12 mouse cellular contexts compared by ENCODE assay signal in the genomic region with DNA sequence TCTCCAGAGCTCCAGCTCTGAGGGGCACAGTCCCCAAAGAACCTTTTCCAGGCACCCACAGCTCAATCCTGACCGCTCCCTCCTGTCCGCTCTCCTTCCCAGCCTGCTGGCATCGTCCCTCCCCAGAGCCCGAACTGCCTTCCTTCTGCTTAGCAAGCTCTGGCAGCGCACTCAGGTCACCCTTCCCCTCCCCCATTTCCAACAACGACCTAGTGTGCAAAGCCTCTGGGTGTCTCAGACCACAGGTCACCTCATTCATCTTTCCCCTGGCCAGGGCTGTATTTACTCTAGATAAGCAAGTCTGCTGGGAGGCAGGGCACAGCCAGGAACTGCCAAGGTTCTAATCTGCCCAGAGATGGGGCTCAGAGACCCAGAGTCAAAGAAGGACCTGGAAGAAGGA. TPM values are rescaled to one million over a fixed set of nuclear protein-coding genes. Genes with fewer than 3 reads are reported as not detected.
DNase-seq lines count a peak whose midpoint lies in the region; ATAC-seq and TF ChIP-seq lines count a peak whose summit lies in the region.
"Had no signal": no experiment of that assay in that cellular context is flagged by ENCODE, and none has a peak within 500 bp of the region (broad histone marks: within the 10 kb centered on the region; RNA-seq: fewer than 3 reads in every experiment).

No protein-coding gene starts in this region.

- peaks cover 8% of the 10 kb centered on the region; the same call in 1 of the 2 replicates for H3K4me1 ChIP-seq in lung, adult 2 months (ENCODE audit: control insufficient read depth, insufficient read depth, low read length)
- peaks cover 64% of the 10 kb centered on the region for H3K4me1 ChIP-seq in heart, embryonic 15.5 days (replicated peaks)
- H3K4me1 ChIP-seq in liver, embryonic 16.5 days (ENCODE audit: control insufficient read depth, low read depth, low read length), result peaks cover 12% of the 10 kb centered on the region
- H3K4me1 ChIP-seq in stomach, postnatal 0 days (replicated peaks; ENCODE audit: control insufficient read depth, insufficient read depth), result peaks cover 17% of the 10 kb centered on the region
- H3K4me1 ChIP-seq in forebrain, embryonic 10.5 days, result peaks cover 16% of the 10 kb centered on the region; the same call in 1 of the 2 replicates
- H3K4me1 ChIP-seq in kidney, adult 2 months (ENCODE audit: control insufficient read depth, insufficient read depth, low read length), result no peaks in the 10 kb centered on the region; the same call in 1 of the 2 replicates

- no peak for TF ChIP-seq EP300 in stomach, postnatal 0 days (optimal IDR thresholded peaks at IDR 0.05)

- TF ChIP-seq CTCF in lung, adult 2 months (IDR thresholded peaks at IDR 0.05; ENCODE audit: insufficient read depth, low read length), result no peak
- TF ChIP-seq CTCF in stomach, postnatal 0 days (IDR thresholded peaks at IDR 0.05; ENCODE audit: low read depth), result no peak
- TF ChIP-seq CTCF in kidney, adult 2 months (conservative IDR thresholded peaks at IDR 0.05; ENCODE audit: insufficient read depth, insufficient read length, low read depth, low read length), result no peak

- peak overlapping the region; percentile 89 for H3K27ac ChIP-seq in heart, embryonic 15.5 days
- H3K27ac ChIP-seq in liver, embryonic 16.5 days (ENCODE audit: low read length), result no peak overlapping the region
- H3K27ac ChIP-seq in stomach, postnatal 0 days (replicated peaks), result peak overlapping the region; percentile 91
- H3K27ac ChIP-seq in forebrain, embryonic 10.5 days, result no peak overlapping the region
- H3K27ac ChIP-seq in kidney, adult 2 months (ENCODE audit: insufficient read depth, low read depth, low read length), result no peak overlapping the region
- H3K27ac ChIP-seq: neural tube, embryonic 13.5 days had no signal

- 23% methylated on average over 6 of the region's 6 CpGs for WGBS in lung, adult 2 months
- 13% methylated on average over 6 of the region's 6 CpGs for whole genome bisulfite sequencing in heart, embryonic 15.5 days
- 39% methylated on average over 6 of the region's 6 CpGs for WGBS in liver, embryonic 16.5 days (ENCODE audit: insufficient replicate concordance)
- 34% methylated on average over 6 of the region's 6 CpGs for WGBS in stomach, postnatal 0 days
- WGBS in forebrain, embryonic 10.5 days, result 49% methylated on average over 6 of the region's 6 CpGs
- 58% methylated on average over 6 of the region's 6 CpGs for WGBS in kidney, adult 2 months

- H3K4me3 ChIP-seq in lung, adult 2 months (replicated peaks; ENCODE audit: extremely low read depth, low read depth, low read length), result no peak overlapping the region
- no peak overlapping the region for H3K4me3 ChIP-seq in heart, embryonic 15.5 days
- no peak overlapping the region for H3K4me3 ChIP-seq in liver, embryonic 16.5 days (ENCODE audit: low read depth, low read length)
- H3K4me3 ChIP-seq in stomach, postnatal 0 days (ENCODE audit: low read depth, low read length), result no peak overlapping the region
- H3K4me3 ChIP-seq in forebrain, embryonic 10.5 days, result no peak overlapping the region
- H3K4me3 ChIP-seq in kidney, adult 2 months (ENCODE audit: insufficient read depth, low read depth, low read length), result no peak overlapping the region
- H3K4me3 ChIP-seq: neural tube, embryonic 13.5 days had no signal

- no peak for TF ChIP-seq POLR2A in lung, adult 2 months (IDR thresholded peaks at IDR 0.05; ENCODE audit: borderline replicate concordance, extremely low read depth, low read depth, low read length)
- TF ChIP-seq POLR2A in kidney, adult 2 months (IDR thresholded peaks at IDR 0.05; ENCODE audit: low read depth, low read length), result no peak

- no peak for ATAC-seq in heart, embryonic 15.5 days (replicated peaks; ENCODE audit: insufficient number of reproducible peaks, insufficient read depth, low FRiP score, low read depth)
- ATAC-seq in liver, embryonic 16.5 days (ENCODE audit: low read depth), result peak; percentile 70
- peak; percentile 83 for ATAC-seq in stomach, postnatal 0 days (ENCODE audit: low FRiP score, low TSS enrichment)
- ATAC-seq: forebrain, embryonic 16.5 days had no signal

- DNase-seq in lung, adult 18-20 months, result peak; percentile 35 to 38
- DNase-seq in lung, adult 2 months, result no peak
- DNase-seq in stomach, postnatal 0 days (ENCODE audit: low spot score), result peak; percentile 88
- no peak for DNase-seq in forebrain, embryonic 10.5 days (ENCODE audit: extremely low spot score, low spot score)
- DNase-seq in kidney, adult 2 months, result no peak
- DNase-seq in cerebellum, postnatal 4 days (ENCODE audit: low spot score in 2 of 2), result no peak
- DNase-seq: cerebellum, adult 11-12 months had no signal

- H3K9me3 ChIP-seq in heart, embryonic 15.5 days (replicated peaks), result no peaks in the 10 kb centered on the region
- H3K9me3 ChIP-seq in liver, embryonic 16.5 days (replicated peaks; ENCODE audit: control insufficient read depth, low read length), result no peaks in the 10 kb centered on the region
- no peaks in the 10 kb centered on the region for H3K9me3 ChIP-seq in stomach, postnatal 0 days (ENCODE audit: control insufficient read depth, low read length)
- no peaks in the 10 kb centered on the region for H3K9me3 ChIP-seq in forebrain, embryonic 10.5 days
- H3K9me3 ChIP-seq: neural tube, embryonic 13.5 days had no signal

- no peaks in the 10 kb centered on the region for H3K36me3 ChIP-seq in heart, embryonic 15.5 days
- no peaks in the 10 kb centered on the region for H3K36me3 ChIP-seq in liver, embryonic 16.5 days (ENCODE audit: control insufficient read depth, insufficient read depth)
- no peaks in the 10 kb centered on the region for H3K36me3 ChIP-seq in stomach, postnatal 0 days (ENCODE audit: control insufficient read depth, insufficient read depth, low read length)
- no peaks in the 10 kb centered on the region for H3K36me3 ChIP-seq in forebrain, embryonic 10.5 days (replicated peaks)
- no peaks in the 10 kb centered on the region for H3K36me3 ChIP-seq in kidney, adult 2 months (ENCODE audit: control insufficient read depth, insufficient read depth, low read length)
- H3K36me3 ChIP-seq: neural tube, embryonic 13.5 days had no signal

- 0 out of 2 replicates have a peak overlapping the region, but pooled peaks have one; percentile 6 for H3K4me2 ChIP-seq in heart, embryonic 15.5 days
- no peak overlapping the region for H3K4me2 ChIP-seq in liver, embryonic 16.5 days (ENCODE audit: low read depth, low read length)
- H3K4me2 ChIP-seq in stomach, postnatal 0 days (replicated peaks; ENCODE audit: low read depth), result peak overlapping the region; percentile 27; the same call in 1 of the 2 replicates
- H3K4me2 ChIP-seq: neural tube, embryonic 13.5 days had no signal

- H3K27me3 ChIP-seq in heart, embryonic 15.5 days, result no peaks in the 10 kb centered on the region
- H3K27me3 ChIP-seq in liver, embryonic 16.5 days (ENCODE audit: control insufficient read depth, insufficient read depth, low read depth, low read length), result no peaks in the 10 kb centered on the region
- no peaks in the 10 kb centered on the region for H3K27me3 ChIP-seq in stomach, postnatal 0 days (ENCODE audit: control insufficient read depth, insufficient read depth, low read length)
- H3K27me3 ChIP-seq in forebrain, embryonic 10.5 days (ENCODE audit: poor library complexity, severe bottlenecking), result peaks cover 42% of the 10 kb centered on the region
- no peaks in the 10 kb centered on the region for H3K27me3 ChIP-seq in kidney, adult 2 months (replicated peaks; ENCODE audit: control insufficient read depth, insufficient read depth, low read length)
- H3K27me3 ChIP-seq: CH12.LX had no signal

- H3K9ac ChIP-seq in heart, embryonic 15.5 days, result no peak overlapping the region
- H3K9ac ChIP-seq in liver, embryonic 16.5 days (ENCODE audit: low read depth, low read length), result no peak overlapping the region
- peak overlapping the region; percentile 45 for H3K9ac ChIP-seq in stomach, postnatal 0 days (ENCODE audit: low read length)
- H3K9ac ChIP-seq: neural tube, embryonic 13.5 days had no signal

RNA-seq across cellular contexts. Expression of gene Kcnk3, which starts 27.4 kb away (rescaled TPM):
- 85.5 and 98.7 TPM in 2 replicates for polyA plus RNA-seq in lung, adult 2 months (2012; rRNA removed)
- 16.5 and 27.5 TPM in 2 replicates for polyA plus RNA-seq in heart, embryonic 15.5 days (2015; fragmentation: Nextera tagmentation; extraction: Ambion mirVana)
- polyA plus RNA-seq in liver, embryonic 16.5 days (2015; fragmentation: Nextera tagmentation; extraction: Ambion mirVana), result 0.13 and 0.47 TPM in 2 replicates
- polyA plus RNA-seq in stomach, postnatal 0 days (2015; fragmentation: Nextera tagmentation; extraction: Ambion mirVana), result 11.1 and 13.8 TPM in 2 replicates
- 0.05 and 0.14 TPM in 2 replicates for polyA plus RNA-seq in forebrain, embryonic 10.5 days (2016; fragmentation: Nextera tagmentation; extraction: Ambion mirVana)
- polyA plus RNA-seq in kidney, adult 2 months (2012; rRNA removed), result 25.0 and 30.0 TPM in 2 replicates

RNA-seq across cellular contexts. Expression of gene Slc35f6, which starts 32.3 kb away (rescaled TPM):
- 82.9 and 97.2 TPM in 2 replicates for polyA plus RNA-seq in lung, adult 2 months (2012; rRNA removed)
- 22.2 and 28.2 TPM in 2 replicates for polyA plus RNA-seq in heart, embryonic 15.5 days (2015; fragmentation: Nextera tagmentation; extraction: Ambion mirVana)
- polyA plus RNA-seq in liver, embryonic 16.5 days (2015; fragmentation: Nextera tagmentation; extraction: Ambion mirVana), result 10.5 and 12.6 TPM in 2 replicates
- polyA plus RNA-seq in stomach, postnatal 0 days (2015; fragmentation: Nextera tagmentation; extraction: Ambion mirVana), result 30.6 and 35.6 TPM in 2 replicates
- 25.9 and 27.2 TPM in 2 replicates for polyA plus RNA-seq in forebrain, embryonic 10.5 days (2016; fragmentation: Nextera tagmentation; extraction: Ambion mirVana)
- polyA plus RNA-seq in kidney, adult 2 months (2012; rRNA removed), result 51.2 and 70.6 TPM in 2 replicates

RNA-seq across cellular contexts. Expression of gene Cenpa, which starts 51.2 kb away (rescaled TPM):
- polyA plus RNA-seq in lung, adult 2 months (2012; rRNA removed), result 12.2 and 13.8 TPM in 2 replicates
- polyA plus RNA-seq in heart, embryonic 15.5 days (2015; fragmentation: Nextera tagmentation; extraction: Ambion mirVana), result 210 and 218 TPM in 2 replicates
- polyA plus RNA-seq in liver, embryonic 16.5 days (2015; fragmentation: Nextera tagmentation; extraction: Ambion mirVana), result 160 and 163 TPM in 2 replicates
- polyA plus RNA-seq in stomach, postnatal 0 days (2015; fragmentation: Nextera tagmentation; extraction: Ambion mirVana), result 58.1 and 79.9 TPM in 2 replicates
- 439 and 473 TPM in 2 replicates for polyA plus RNA-seq in forebrain, embryonic 10.5 days (2016; fragmentation: Nextera tagmentation; extraction: Ambion mirVana)
- polyA plus RNA-seq in kidney, adult 2 months (2012; rRNA removed), result 6.3 and 6.6 TPM in 2 replicates

Comparison
In these comparisons a context has a peak if more than half of its experiments do, and no peak if none do; other contexts are left out.
1. DNase-seq: peak in lung, adult 18-20 months (2 of 2) and stomach, postnatal 0 days (single experiment); none in lung, adult 2 months (single experiment), forebrain, embryonic 10.5 days (single experiment), kidney, adult 2 months (single experiment) and cerebellum, postnatal 4 days (0 of 2).
2. H3K27ac ChIP-seq: peak in heart, embryonic 15.5 days (single experiment) and stomach, postnatal 0 days (single experiment); none in liver, embryonic 16.5 days (single experiment), forebrain, embryonic 10.5 days (single experiment) and kidney, adult 2 months (single experiment).